Mouse (Mus musculus) small intestine, adult 2 months (tissue): ENCODE measurements around the gene Glipr1.

Experiments used
- CTCF ChIP-seq: fragments of 200-500 bp; IDR thresholded peaks from 2 replicates; pipeline ENCODE4 v1.5.1; 2012; ENCODE audit warnings: low read depth, mild to moderate bottlenecking, control low read depth, inconsistent platforms, low read length, moderate library complexity, mixed read lengths; ENCODE audit not compliant: insufficient replicate concordance, insufficient read length; ENCODE audit errors: extremely low read depth
- POLR2A ChIP-seq: fragments of 200-500 bp; IDR thresholded peaks from 2 replicates; pipeline ENCODE4 v1.6.1; 2012; ENCODE audit warnings: low read depth, mild to moderate bottlenecking, control low read depth, inconsistent platforms, low read length, moderate library complexity

- TF ChIP-seq CTCF: no peak
- TF ChIP-seq POLR2A: no peak
Observed at GRCm38 (mm10) chr10:111937146-111937534, 65.3 kb downstream of the Glipr1 start.
